Mouse (Mus musculus) gastrocnemius, postnatal 10 days (tissue): Measurements from ENCODE around the gene E330017A01Rik. TPM values are rescaled to one million over a fixed set of nuclear protein-coding genes. Genes with fewer than 3 reads are reported as not detected.
"Not testable (repeated sequence)": the region's sequence is repeated elsewhere in the genome, so short reads cannot be mapped to it uniquely, and the experiment has no call there.

ENCODE experiments used
- DNase-seq: peaks from one replicate; pipeline ENCODE4 v3.0.0; 2021; ENCODE audit warnings: mixed read lengths
- long read RNA-seq, 2 experiments: library from polyadenylated mRNA; stranded (forward); transcript quantifications; one replicate each; pipeline ENCODE4 v2.0.0; 2021
- total RNA-seq, 2 experiments: library from RNA; stranded (reverse); gene quantifications; 2 replicates each; pipeline ENCODE4 v1.2.3; 2021

Gene E330017A01Rik
- total RNA-seq = not detected
- long read RNA-seq, experiment 1 = 0 reads
- long read RNA-seq, experiment 2 = 0 reads

- no peak for DNase-seq
Measured at GRCm38 (mm10) chr16:58638689-58639175, at the start of gene E330017A01Rik. Gene E330017A01Rik, minus strand, starts transcription at chr16:58638739.

DNA sequence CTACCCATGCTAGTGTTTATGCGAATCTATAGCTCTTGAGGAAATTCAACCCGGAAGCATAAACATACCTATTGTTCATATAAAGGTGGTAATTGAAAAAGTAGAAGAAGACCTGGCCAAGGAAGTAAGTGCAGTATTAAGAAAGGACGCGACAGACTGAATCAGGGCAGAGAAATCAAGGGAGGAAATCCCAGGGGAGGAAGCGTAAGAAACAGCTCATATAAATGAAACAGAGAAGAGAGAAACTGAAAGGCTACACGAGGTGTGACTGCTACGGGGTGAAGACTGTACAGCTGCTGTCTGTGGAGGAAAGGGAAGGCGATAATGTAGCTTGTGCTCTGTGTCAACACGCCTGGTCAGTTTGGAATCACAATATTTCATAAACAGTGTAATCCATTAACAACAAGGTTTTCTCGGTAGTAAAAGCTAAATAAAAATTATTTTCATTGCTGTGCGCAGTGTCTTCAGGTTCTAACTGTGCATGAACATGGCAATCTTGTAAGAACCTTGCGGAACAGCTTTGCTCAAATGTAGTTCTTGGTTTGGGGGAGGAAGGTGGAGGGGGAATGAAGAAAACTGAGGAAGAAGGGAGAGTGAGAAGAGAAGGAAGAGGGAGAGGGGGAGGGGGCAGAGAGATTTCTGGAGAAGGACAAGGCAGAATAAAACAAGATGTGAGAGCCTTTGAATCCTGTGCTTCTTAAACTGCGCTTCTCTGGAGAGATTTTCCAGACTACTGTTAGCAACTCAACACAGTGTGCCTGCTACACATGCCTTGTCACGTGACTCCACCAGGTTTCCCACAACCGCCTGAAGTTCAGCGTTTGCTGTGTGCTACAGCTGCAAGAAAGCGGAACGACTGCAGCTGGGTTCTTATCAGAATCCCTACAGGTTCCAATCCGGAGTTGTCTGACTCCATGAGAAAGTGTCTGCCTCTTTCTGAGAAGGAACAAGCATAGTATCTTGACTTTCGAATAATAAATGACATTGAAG lies 47.3 kb upstream of the E330017A01Rik start:
- DNase-seq = no peak

DNA sequence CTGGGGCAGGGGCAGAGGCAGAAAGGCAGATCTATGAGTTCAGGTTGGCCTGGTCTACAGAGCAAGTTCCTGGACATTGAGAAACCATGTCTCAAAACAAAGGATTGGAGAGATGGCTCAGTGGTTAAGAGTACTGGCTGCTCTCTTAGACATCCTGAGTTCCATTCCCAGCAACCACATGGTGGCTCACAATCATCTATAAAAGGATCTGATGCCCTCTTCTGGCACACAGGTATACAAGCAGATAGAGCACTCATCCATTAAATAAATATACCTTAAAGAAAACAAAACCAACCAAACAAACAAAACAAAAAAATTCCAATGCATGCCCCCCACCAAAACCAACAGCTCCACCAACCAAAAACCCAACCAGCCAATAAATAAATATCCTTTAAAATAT lies 46.0 kb upstream of the E330017A01Rik start:
- DNase-seq = no peak

- DNase-seq = no peak
Measured at GRCm38 (mm10) chr16:58683911-58684310, 45.4 kb upstream of the E330017A01Rik start.

- DNase-seq = no peak
Measured at GRCm38 (mm10) chr16:58682870-58683269, 44.3 kb upstream of the E330017A01Rik start.

- DNase-seq = no peak
Measured at GRCm38 (mm10) chr16:58682046-58682445, 43.5 kb upstream of the E330017A01Rik start.

DNA sequence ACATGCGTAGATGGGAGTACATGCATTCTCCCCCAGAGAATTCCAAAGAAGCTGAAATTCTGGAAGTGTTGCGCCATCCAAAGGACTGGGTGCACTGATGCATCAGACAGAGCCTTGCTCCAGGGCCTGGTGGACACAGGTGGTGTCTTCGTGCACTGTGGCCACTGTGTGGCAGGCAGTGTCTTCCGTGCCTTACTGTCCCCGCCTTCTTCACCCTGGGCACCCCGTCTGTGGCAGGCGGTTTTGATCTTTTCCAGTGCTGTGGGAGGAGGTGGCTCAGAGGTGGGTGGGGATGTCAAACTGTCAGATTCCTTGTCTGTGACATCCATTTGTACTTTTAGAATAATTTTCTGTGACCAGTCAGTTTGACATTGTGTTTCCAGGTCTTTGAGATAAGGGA lies 40.1 kb upstream of the E330017A01Rik start:
- DNase-seq = no peak

- no peak for DNase-seq
Measured at GRCm38 (mm10) chr16:58677491-58677890, 39.0 kb upstream of the E330017A01Rik start.

GRCm38 (mm10) chr16:58676633-58677032 lies 38.1 kb upstream of the E330017A01Rik start:
- DNase-seq = no peak

- no peak for DNase-seq
Measured at GRCm38 (mm10) chr16:58676156-58676555, 37.6 kb upstream of the E330017A01Rik start.

DNA sequence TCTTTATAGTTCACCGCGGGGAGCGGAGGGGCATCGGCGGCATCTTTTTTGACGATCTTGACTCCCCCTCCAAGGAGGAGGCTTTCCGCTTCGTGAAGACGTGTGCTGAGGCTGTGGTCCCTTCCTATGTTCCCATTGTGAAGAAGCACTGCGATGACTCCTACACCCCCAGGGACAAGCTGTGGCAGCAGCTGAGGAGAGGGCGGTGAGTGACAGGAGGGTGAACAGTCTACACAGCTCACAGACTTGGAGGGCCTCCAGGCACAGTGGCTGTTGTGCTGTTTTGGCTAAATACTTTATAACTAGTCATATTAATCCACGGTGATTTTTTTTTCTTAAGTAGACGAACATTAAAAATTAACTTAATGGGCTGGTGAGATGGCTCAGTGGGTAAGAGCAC lies 36.7 kb upstream of the E330017A01Rik start:
- DNase-seq = no peak

- DNase-seq = no peak
Measured at GRCm38 (mm10) chr16:58673811-58674410, 35.4 kb upstream of the E330017A01Rik start.

GRCm38 (mm10) chr16:58672396-58672795 lies 33.9 kb upstream of the E330017A01Rik start:
- no peak for DNase-seq

DNA sequence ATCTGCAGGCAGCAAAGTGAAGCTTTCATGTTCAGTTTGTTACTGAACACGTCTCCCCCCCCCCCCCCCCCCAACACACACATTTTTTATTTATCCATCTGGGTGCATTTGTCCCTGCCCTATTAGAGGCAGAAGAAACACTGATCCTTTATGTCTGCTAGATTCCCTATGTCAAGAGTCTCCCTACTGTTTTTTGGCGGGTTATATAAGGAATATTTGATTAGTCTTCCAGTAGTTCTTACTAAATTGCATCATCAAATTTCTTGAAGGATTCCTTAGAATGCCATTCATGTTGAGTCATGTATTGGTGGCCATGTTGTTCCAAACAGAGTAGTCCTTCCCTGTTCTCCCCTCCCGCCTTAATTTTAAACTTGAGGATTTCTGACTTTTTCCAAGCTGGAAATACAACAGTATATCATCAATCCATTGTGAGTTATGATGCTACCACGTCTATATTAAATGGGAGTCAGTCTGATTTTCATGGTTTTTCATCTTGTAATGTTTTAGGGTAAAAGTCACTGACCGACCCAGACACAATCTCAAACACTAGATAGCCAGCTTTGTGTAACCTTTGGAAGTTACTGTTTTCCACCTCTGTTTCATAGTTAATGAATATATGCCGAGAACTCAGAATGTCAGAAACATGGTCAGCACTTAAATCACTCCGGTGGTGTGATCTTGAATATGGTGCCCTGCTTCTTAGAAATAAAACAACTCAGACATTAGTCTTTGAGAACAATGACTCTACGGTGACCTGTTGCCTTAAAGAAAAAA lies 32.9 kb upstream of the E330017A01Rik start:
- no peak for DNase-seq

DNA sequence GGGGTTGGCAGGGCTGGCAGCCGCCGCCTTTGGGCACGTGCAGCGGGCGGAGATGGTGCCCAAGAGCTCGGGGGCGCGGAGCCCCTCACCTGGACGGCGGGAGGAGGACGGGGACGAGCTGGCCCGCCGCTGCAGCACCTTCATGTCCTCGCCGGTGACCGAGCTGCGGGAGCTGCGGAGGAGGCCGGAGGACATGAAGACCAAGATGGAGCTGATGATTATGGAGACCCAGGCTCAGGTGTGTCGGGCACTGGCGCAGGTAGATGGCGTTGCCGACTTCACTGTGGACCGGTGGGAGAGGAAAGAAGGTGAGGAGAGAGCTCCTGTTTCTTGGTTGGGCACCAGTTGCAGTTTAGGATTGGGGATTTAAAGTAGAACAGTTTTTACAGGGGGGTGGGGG lies 32.1 kb upstream of the E330017A01Rik start:
- DNase-seq = no peak

DNA sequence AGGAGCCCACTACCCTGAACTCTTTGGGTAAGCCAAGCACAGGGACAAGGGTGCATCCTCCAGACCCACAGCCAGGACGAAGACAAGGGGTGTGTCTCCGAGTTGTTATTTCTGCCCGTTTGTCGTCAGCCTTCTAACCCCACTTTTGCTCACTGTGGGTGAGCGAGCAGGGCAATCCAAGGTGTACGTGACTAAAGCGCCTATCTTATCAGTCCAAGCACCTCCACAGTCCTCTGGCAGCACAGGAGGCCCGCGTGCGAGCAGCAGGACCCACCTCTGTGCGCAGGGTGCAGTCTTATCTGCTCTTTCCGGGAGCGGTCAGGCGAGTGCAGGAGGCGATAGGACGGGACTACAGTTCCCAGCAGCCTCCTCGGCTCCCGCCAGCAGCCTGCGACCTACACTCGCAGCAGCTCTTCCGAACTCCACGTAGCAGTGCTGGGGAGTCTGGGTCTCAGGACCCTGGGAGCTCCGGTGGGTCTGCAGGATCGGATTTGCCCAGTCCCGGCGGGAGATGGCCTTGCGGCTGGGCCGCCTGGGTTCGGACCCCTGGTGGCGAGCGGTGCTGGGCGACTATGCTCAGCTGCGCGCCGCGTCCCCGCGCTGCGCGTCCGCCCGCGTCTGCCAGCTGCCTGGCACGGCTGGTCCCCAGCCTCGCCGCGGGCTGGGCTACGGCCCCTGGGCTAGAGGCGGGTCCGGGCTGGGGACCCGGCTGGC lies 31.5 kb upstream of the E330017A01Rik start, which contains the start of gene Cpox:
Cpox (plus strand) TSS at position 376 of the 714 bp plus-strand sequence.
- peak; percentile 69 for DNase-seq

GRCm38 (mm10) chr16:58669264-58669663 lies 30.7 kb upstream of the E330017A01Rik start:
- no peak for DNase-seq

- DNase-seq = no peak
Measured at GRCm38 (mm10) chr16:58668586-58668985, 30.0 kb upstream of the E330017A01Rik start.

DNA sequence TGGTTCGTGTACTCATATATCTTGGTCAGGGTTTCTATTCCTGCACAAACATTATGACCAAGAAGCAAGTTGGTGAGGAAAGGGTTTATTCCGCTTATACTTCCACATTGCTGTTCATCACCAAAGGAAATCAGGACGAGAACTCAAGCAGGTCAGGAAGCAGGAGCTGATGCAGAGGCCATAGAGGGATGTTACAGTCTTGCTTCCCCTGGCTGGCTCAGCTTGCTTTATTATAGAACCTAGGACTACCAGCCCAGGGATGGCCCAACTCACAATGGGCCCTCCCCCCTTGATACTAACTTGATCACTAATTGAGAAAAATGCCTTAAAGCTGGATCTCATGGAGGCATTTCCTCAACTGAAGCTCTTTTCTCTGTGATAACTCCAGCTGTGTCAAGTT lies 28.1 kb upstream of the E330017A01Rik start:
- not testable (repeated sequence) for DNase-seq

GRCm38 (mm10) chr16:58665137-58665536 lies 26.6 kb upstream of the E330017A01Rik start:
- not testable (repeated sequence) for DNase-seq

GRCm38 (mm10) chr16:58663816-58664215 lies 25.3 kb upstream of the E330017A01Rik start:
- DNase-seq = no peak

DNA sequence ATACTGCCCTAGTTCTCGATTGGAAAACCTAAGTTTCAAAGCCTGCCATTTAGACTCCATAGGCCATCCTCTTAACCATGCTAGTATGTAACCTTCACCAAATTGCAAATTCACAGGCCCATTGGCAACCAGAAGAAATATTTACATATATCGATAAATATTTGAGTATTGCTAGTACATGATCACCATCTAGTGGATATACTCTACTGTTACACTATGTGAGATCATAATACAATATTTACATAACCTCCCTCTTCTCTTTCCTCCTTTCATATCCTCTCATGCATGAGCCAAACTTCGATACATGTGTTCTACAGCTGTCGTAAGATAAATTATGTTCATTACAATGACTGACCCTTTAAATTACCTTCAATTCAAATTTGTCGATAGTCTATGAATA lies 24.5 kb upstream of the E330017A01Rik start:
- no peak for DNase-seq
